Mouse (Mus musculus) liver, postnatal 0 days (tissue): ENCODE data around the gene Tyrp1.

Source experiments
- CTCF ChIP-seq: sonication (generic); IDR thresholded peaks from 2 replicates; pipeline ENCODE4 v1.5.1; 2016; ENCODE audit warnings: antibody characterized with exemption, low read depth
- EP300 ChIP-seq: IDR thresholded peaks from 2 replicates; pipeline ENCODE4 v1.6.1; 2016; ENCODE audit warnings: antibody characterized with exemption, low read depth, mild to moderate bottlenecking

DNA sequence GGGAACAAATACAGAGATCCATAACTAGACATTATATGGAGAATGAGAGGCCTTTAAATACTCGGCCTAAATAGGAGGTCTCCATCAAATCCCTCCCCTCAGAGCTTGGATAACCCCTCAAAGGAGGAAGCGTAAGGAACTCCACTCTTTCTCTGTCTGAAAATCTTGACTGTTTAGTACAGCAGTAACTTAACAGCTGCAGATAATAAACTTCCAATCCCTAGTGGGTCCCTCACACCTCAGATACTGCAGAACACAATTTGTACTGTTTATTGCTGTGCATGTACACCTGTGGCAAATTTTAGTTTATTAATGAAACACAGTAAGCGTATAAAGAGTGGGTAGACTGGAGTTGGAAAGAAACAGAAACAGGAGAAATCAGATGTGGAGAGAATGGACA is 12.0 kb upstream of the Tyrp1 start:
- TF ChIP-seq EP300 (no peak), CTCF (no peak)
